Mouse (Mus musculus) urinary bladder, postnatal 14 days (tissue): ENCODE data around the gene Nkd1.

Experiments used
- DNase-seq: peaks from one replicate; pipeline ENCODE4 v3.0.0; 2021; ENCODE audit warnings: low spot score

Nkd1 gene

DNA sequence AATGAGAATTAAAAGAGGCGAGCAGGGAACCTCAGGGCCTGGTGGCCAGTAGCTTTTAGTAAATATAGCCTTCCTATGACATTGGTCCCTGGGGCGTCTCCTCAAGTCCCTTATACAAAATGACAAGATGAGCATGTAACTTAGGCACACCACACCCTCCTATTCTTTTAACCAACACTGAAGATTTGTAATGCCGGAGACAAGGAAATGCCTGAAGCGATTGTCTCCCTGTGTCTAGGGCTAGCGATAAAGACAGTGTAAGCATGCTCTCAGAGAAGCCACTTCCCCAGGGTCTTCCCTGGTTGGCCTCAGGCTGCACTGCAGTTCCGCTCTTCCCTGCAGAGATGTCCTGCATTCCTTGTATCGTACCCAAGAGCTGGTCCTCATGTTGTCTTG lies 17.8 kb downstream of the Nkd1 start:
- DNase-seq = no peak

- no peak for DNase-seq
Observed at GRCm38 (mm10) chr8:88539963-88540362, 18.8 kb downstream of the Nkd1 start.

DNA sequence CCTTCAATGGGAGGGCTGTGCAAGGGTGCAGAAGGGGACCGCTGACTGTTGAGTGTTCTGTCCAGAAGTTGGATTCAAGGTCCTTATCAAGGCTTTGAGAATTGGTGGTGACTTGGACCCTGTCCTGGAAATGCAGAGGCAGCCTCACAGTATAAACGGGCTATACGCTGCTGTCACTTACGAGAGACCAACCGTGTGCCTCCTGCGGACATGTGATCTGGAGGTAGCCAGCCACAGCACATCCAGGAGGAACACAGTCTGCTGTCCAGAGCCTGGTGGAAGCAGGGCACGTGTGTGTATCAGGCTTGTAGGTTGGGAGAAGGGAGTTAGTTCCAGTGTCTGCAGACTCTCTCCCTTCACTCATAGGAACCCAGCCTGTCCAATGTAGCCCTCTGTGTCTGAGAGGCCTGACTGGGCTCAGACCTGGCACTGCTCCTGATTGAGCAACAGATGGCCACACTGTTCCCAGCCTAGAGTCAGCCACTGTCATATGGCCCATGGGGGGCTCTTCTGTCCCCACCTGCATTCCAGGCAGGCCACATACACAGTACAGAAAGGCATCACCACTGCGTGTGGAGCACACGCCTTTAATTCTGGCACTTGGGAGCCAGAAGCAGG lies 21.6 kb downstream of the Nkd1 start:
- DNase-seq = no peak

DNA sequence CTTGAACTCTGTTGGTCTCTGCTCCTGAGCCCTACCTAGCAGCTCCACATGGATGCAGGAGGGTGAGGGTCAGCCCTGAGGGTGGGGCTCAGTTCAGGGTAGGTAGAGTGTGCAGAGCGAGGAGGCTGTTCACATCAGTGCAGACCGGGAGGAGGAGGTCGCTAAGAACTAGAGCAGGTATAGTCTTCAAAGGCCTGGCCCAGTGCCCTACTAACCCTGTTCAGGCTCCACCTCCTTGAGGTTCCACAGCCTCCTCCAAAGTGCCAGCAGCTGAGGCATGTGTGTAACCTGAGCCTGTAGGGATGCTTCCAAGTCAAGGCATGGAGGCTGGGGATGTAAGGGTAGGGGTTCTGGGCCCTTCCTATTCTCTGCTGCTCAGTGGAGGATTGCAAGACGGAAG lies 23.5 kb downstream of the Nkd1 start:
- DNase-seq = no peak

- DNase-seq = no peak
Observed at GRCm38 (mm10) chr8:88545441-88545840, 24.3 kb downstream of the Nkd1 start.

- DNase-seq = peak; percentile 46
Observed at GRCm38 (mm10) chr8:88546032-88546732, 25.0 kb downstream of the Nkd1 start.

GRCm38 (mm10) chr8:88555669-88556068 lies 34.5 kb downstream of the Nkd1 start:
- peak; percentile 77 for DNase-seq

GRCm38 (mm10) chr8:88559985-88560473 lies 38.9 kb downstream of the Nkd1 start:
- no peak for DNase-seq

DNA sequence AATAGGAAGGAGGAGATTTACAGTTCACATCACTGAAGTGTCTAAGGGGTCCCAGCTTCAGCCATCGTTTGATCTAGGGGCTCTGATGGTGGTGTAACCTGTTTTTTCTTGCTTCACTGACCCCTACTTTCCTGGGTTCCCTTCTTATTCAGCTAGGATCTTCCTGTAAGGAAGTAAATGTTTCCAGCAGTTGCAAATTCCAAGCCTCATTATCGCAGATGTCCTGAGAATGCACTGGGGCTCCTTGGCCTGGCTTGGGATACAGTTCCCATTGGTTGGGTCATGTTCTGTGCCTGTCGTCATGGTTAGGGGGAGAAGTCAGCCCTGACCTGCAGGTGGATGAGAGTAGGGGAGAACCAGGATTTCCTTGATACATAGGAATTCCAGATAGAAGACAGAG lies 40.2 kb downstream of the Nkd1 start:
- no peak for DNase-seq

- DNase-seq = no peak
Observed at GRCm38 (mm10) chr8:88564256-88564903, 43.2 kb downstream of the Nkd1 start.

DNA sequence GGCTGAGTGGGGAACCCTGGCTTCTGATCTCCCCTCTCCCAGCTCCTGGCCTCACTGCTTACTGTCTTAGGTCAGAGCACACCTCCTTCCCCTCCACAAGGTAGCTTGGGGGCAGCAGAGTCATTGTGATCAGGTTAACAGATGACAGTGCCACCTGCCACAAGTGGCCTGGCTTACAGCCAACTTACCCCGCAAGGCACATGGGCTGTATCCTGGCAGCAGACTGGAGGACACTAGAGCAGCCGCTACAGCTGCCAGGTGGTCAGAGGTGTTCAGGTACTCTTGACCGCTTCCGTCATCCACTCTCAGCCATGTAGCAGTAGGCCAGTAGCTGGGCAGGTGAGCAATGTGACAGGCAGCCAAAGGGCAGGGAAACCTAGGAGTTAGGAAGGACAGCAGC lies 45.0 kb downstream of the Nkd1 start:
- DNase-seq = no peak

DNA sequence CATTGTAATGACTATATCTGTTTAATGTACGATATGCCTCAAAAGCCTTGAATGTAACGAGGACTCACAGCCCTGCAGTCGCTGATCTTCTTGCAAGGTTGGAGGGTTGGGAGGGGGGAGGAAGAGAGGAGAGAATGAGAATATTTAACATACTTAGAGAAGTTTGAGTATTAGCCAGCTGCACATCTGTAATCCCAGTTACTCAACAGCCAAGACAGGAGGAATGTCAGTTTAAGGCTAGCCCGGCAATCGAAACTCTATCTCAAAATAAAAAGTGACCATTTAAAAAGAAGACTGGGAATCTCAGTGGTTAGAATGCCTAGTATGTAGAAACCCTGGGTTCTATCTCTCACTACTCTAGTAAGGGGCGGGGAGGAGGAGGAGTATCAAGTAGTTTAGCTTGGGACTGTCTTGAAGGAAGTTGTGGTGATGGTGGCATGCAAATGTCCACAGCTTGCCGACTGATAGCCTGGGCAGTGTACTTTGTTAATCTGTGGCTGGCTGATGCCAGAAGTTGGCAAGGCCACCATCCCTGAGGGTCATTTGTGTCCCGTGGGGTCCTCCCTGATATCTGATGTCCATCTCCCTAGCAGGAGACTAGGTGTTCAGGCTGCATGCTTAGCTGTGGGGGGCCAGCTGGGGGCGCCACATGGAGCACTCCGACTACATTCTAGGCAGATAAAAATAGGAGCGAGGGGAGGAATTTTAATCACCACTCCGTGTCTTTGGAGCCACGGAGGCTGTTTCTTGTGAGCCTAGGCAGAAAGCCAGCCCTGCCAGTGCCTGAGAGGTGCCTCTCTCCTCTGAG lies 46.4 kb downstream of the Nkd1 start:
- DNase-seq = peak; percentile 36

DNA sequence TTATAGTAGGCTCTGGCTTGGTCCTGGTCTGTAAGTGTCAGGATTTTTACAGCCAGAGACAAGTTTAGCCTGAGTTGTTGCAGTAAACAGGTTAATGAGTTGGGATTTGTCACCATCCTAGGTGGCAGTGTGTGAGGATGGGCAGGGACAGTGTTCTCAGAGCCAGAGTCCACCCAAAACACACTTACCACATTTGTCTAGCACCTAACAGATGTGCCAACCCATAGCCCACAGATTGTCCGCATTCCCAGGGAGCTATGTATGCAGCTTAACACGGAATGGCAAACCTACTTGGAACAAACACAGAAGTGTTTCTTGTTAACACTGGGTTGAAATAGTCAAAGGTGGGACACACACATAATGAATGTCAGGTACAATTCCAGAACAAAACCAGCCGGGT lies 47.1 kb downstream of the Nkd1 start:
- no peak for DNase-seq

DNA sequence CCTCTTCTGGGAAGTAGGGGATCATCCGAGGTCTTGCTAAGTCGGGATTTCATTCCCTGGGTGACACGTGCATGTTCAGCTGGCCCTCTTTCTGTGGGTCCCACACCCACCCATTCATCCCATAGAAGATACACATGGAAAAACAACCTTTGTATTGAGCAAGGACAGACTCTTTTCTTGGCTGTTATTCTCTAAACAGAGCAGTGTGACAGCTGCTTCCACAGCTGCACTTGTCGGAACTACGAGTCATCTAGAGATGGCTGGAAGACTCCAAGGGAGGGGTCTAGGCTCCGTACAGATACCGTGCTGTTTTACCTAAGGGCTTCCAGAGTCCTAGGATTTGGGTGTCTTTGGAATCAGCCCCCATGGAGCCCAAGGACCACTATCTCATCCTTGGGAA lies 48.2 kb downstream of the Nkd1 start:
- DNase-seq = no peak

DNA sequence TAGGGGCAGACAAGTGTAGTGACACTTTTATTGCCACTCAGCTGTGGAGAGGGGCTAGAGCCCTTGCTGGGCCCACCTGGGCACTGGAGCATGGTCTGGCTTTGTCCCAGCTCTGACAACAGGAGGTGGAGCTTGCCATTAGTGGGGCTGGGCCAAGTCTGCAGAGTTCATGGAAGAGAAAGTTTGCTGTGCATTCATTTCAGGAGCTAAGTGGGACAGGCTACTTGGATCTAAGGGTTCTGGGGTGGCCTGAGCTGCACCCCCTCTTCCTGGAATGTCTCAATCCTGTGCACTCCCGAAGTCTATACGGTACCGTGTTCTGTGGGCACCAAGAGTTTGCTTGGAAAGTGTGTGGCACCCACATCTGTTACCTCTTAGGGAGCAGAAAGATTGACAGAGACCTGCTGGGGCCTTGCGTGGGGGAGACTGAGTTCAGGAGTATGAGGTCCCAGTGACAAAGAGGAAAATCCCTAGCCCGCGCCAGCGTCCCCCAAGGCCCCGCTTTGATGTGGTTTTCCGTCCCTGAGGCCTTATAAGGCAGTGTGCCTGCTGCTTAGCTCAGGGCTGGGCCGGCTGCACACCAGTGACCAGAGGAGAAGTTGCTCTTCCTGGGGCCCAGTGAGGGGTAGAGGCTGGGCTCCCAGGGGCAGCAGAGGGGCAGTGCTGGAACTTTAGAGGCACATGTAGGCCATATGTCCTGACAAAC lies 49.3 kb downstream of the Nkd1 start:
- DNase-seq = peak; percentile 47

- DNase-seq = peak; percentile 64
Observed at GRCm38 (mm10) chr8:88571434-88572184, 50.5 kb downstream of the Nkd1 start.

GRCm38 (mm10) chr8:88572185-88572909 lies 51.2 kb downstream of the Nkd1 start:
- no peak for DNase-seq

- no peak for DNase-seq
Observed at GRCm38 (mm10) chr8:88572941-88573645, 51.9 kb downstream of the Nkd1 start.

GRCm38 (mm10) chr8:88574975-88575374 lies 53.8 kb downstream of the Nkd1 start:
- DNase-seq = peak; percentile 56
